Mouse (Mus musculus) CH12F3 (cell line): ENCODE measurements at regions not wholly inside any gene's neighbourhood (a gene's known extent, or its start where the extent isn't known, plus 50 kb on each side); places are given as distances from the start of the nearest gene placed in this dataset.

Experiments
- in situ Hi-C: fragments of 300-500 bp; cut with MboI; formaldehyde crosslinking; loops from 2 replicates; pipeline ENCODE4 v1.14.3; 2020; ENCODE audit warnings: low sequenced_read_pairs

GRCm38 (mm10) chr1:154255971-154256370 lies 55.0 kb downstream of the Zfp648 start:
- in situ Hi-C loops, result no loop called here

- in situ Hi-C loops, result no loop called here
Measured at GRCm38 (mm10) chr1:154256811-154257210, 55.8 kb downstream of the Zfp648 start.

GRCm38 (mm10) chr1:154258511-154258910 lies 57.5 kb downstream of the Zfp648 start:
- in situ Hi-C loops, result no loop called here

- in situ Hi-C loops, result no loop called here
Measured at GRCm38 (mm10) chr1:154260393-154260792, 59.4 kb downstream of the Zfp648 start.

GRCm38 (mm10) chr1:154281438-154281837 lies 80.5 kb downstream of the Zfp648 start:
- in situ Hi-C loops, result loop anchor here (25.0 kb wide), 1 partner anchor 731 kb away; no protein-coding TSS in a partner anchor

- in situ Hi-C loops, result loop anchor here (5.0 to 25.0 kb wide), 2 partner anchors 446 to 726 kb away; no protein-coding TSS in a partner anchor
Measured at GRCm38 (mm10) chr1:154286080-154286479, 85.1 kb downstream of the Zfp648 start.

- in situ Hi-C loops, result loop anchor here (25.0 kb wide), 1 partner anchor 720 kb away; no protein-coding TSS in a partner anchor
Measured at GRCm38 (mm10) chr1:154292729-154293128, 91.7 kb downstream of the Zfp648 start.

GRCm38 (mm10) chr1:154296080-154296479 lies 95.1 kb downstream of the Zfp648 start:
- in situ Hi-C loops, result loop anchor here (25.0 kb wide), 1 partner anchor 716 kb away; no protein-coding TSS in a partner anchor

GRCm38 (mm10) chr1:154299866-154300265 lies 98.9 kb downstream of the Zfp648 start:
- in situ Hi-C loops, result loop anchor here (25.0 kb wide), 1 partner anchor 712 kb away; no protein-coding TSS in a partner anchor

GRCm38 (mm10) chr1:154309650-154310049 lies 108.7 kb downstream of the Zfp648 start:
- in situ Hi-C loops, result no loop called here
